8 mouse cellular contexts compared by ENCODE assay signal in the genomic region with DNA sequence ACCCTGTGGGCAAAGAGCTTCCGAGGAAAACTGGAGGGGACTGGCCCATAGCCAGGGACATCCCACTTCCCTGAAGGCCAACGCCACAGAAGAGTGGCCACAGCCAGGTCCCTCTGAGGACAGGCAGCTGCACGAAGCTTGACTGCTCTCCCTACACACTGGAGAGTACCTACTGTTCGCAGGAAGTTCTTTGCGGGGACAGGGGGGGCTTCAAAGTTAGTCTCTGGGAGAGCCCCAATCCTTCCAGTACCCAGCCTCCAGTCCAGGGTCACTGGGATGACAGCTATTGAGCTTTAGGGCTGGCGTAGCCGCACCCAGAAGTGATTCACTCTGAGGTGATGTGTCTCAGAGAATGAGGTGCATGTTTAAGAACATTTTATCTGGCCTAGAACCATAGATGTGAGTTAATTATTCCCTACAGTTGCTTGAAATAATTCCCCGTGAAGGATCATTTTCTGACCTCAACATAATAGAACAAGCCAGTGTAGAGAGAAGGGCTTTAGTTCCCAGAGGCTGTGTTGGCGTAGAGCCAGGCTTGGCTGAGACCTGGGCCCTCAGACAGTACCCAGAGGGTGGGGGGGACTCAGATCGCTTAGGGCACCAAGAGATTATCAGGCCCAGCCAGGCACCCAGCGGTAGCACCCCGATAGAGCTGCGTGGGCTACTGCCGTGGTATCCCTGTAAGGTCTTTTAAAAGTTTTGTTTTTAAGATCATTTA. TPM values are rescaled to one million over a fixed set of nuclear protein-coding genes. Genes with fewer than 3 reads are reported as not detected.
DNase-seq lines count a peak whose midpoint lies in the region; ATAC-seq and TF ChIP-seq lines count a peak whose summit lies in the region.
"Had no signal": no experiment of that assay in that cellular context is flagged by ENCODE, and none has a peak within 500 bp of the region (broad histone marks: within the 10 kb centered on the region; RNA-seq: fewer than 3 reads in every experiment).

No protein-coding gene starts in this region.

- 0 out of 2 replicates have a peak overlapping the region, but pooled peaks have one; percentile 16 for H3K27ac ChIP-seq in lung, embryonic 16.5 days (ENCODE audit: low read length)
- no peak overlapping the region for H3K27ac ChIP-seq in liver, adult 2 months (replicated peaks; ENCODE audit: insufficient read depth, low read depth, low read length)
- peak overlapping the region; percentile 80 for H3K27ac ChIP-seq in stomach, postnatal 0 days (replicated peaks)
- H3K27ac ChIP-seq: limb, embryonic 12.5 days had no signal

- H3K27me3 ChIP-seq in lung, embryonic 16.5 days (ENCODE audit: control insufficient read depth, insufficient read depth, low read depth, low read length) = no peaks in the 10 kb centered on the region
- no peaks in the 10 kb centered on the region for H3K27me3 ChIP-seq in liver, adult 2 months (ENCODE audit: control insufficient read depth, insufficient read depth, low read length)
- no peaks in the 10 kb centered on the region for H3K27me3 ChIP-seq in stomach, postnatal 0 days (ENCODE audit: control insufficient read depth, insufficient read depth, low read length)
- H3K27me3 ChIP-seq: limb, embryonic 12.5 days had no signal

- intact Hi-C loops in heart, postnatal 10 days (cut with DNase I) = no loop called here

- no peaks in the 10 kb centered on the region for H3K9me3 ChIP-seq in lung, embryonic 16.5 days (ENCODE audit: control insufficient read depth, low read length)
- H3K9me3 ChIP-seq in stomach, postnatal 0 days (ENCODE audit: control insufficient read depth, low read length) = no peaks in the 10 kb centered on the region
- H3K9me3 ChIP-seq: limb, embryonic 12.5 days had no signal

- DNase-seq in lung, adult 2 months = no peak
- DNase-seq in c-Kit-positive CD71-positive TER-119-negative erythroid progenitor cells, embryonic 14.5 days (ENCODE audit: low read depth) = peak; percentile 87
- peak; percentile 59 to 65 for DNase-seq in heart, postnatal 10 days
- peak; percentile 63 for DNase-seq in liver, adult 2 months (ENCODE audit: extremely low read depth, low read depth, low spot score)
- peak; percentile 46 for DNase-seq in stomach, postnatal 0 days (ENCODE audit: low spot score)
- no peak for DNase-seq in frontal cortex, postnatal 14 days (ENCODE audit: low spot score in 2 of 2)

- 70% methylated on average over 14 of the region's 14 CpGs for WGBS in lung, embryonic 16.5 days
- WGBS in lung, adult 2 months = 66% methylated on average over 14 of the region's 14 CpGs
- WGBS in liver, adult 2 months = 80% methylated on average over 14 of the region's 14 CpGs
- 60% methylated on average over 14 of the region's 14 CpGs for WGBS in stomach, postnatal 0 days

- no peak for TF ChIP-seq EP300 in stomach, postnatal 0 days (optimal IDR thresholded peaks at IDR 0.05)

- H3K79me2 ChIP-seq in liver, adult 2 months (ENCODE audit: control insufficient read depth, insufficient read depth, low read length) = peaks cover 2% of the 10 kb centered on the region; the same call in 1 of the 2 replicates

- ATAC-seq in lung, embryonic 16.5 days (ENCODE audit: low read depth) = peak; percentile 49; the same call in 1 of the 2 replicates
- ATAC-seq in stomach, postnatal 0 days (ENCODE audit: low FRiP score, low TSS enrichment) = peak; percentile 64

- H3K36me3 ChIP-seq in lung, embryonic 16.5 days (ENCODE audit: control insufficient read depth, insufficient read depth, low read length) = peaks cover 47% of the 10 kb centered on the region
- peaks cover 16% of the 10 kb centered on the region; the same call in 1 of the 2 replicates for H3K36me3 ChIP-seq in liver, adult 2 months (ENCODE audit: control insufficient read depth, insufficient read depth, low read length)
- peaks cover 32% of the 10 kb centered on the region for H3K36me3 ChIP-seq in stomach, postnatal 0 days (ENCODE audit: control insufficient read depth, insufficient read depth, low read length)

- H3K9ac ChIP-seq in lung, embryonic 16.5 days (ENCODE audit: low read length) = no peak overlapping the region
- H3K9ac ChIP-seq in liver, adult 2 months (ENCODE audit: low read depth, low read length) = no peak overlapping the region
- H3K9ac ChIP-seq in stomach, postnatal 0 days (ENCODE audit: low read length) = no peak overlapping the region; the same call in 1 of the 2 replicates
- H3K9ac ChIP-seq: limb, embryonic 12.5 days had no signal

- H3K4me1 ChIP-seq in lung, embryonic 16.5 days (replicated peaks; ENCODE audit: control insufficient read depth, insufficient read depth, low read length) = peaks cover 9% of the 10 kb centered on the region
- H3K4me1 ChIP-seq in lung, adult 2 months (ENCODE audit: control insufficient read depth, insufficient read depth, low read length) = no peaks in the 10 kb centered on the region
- H3K4me1 ChIP-seq in liver, adult 2 months (ENCODE audit: control insufficient read depth, insufficient read depth, low read length) = peaks cover 3% of the 10 kb centered on the region; the same call in 1 of the 2 replicates
- H3K4me1 ChIP-seq in stomach, postnatal 0 days (replicated peaks; ENCODE audit: control insufficient read depth, insufficient read depth) = no peaks in the 10 kb centered on the region
- H3K4me1 ChIP-seq: limb, embryonic 12.5 days had no signal

- TF ChIP-seq CTCF in lung, adult 2 months (IDR thresholded peaks at IDR 0.05; ENCODE audit: insufficient read depth, low read length) = no peak
- TF ChIP-seq CTCF in liver, adult 2 months (IDR thresholded peaks at IDR 0.05; ENCODE audit: low read depth, low read length) = no peak
- no peak for TF ChIP-seq CTCF in stomach, postnatal 0 days (IDR thresholded peaks at IDR 0.05; ENCODE audit: low read depth)

- no peak overlapping the region for H3K4me2 ChIP-seq in lung, embryonic 16.5 days (ENCODE audit: low read depth, low read length)
- H3K4me2 ChIP-seq in stomach, postnatal 0 days (replicated peaks; ENCODE audit: low read depth) = no peak overlapping the region
- H3K4me2 ChIP-seq: limb, embryonic 12.5 days had no signal

- no peak overlapping the region for H3K4me3 ChIP-seq in lung, embryonic 16.5 days (ENCODE audit: low read length)
- H3K4me3 ChIP-seq in lung, adult 2 months (replicated peaks; ENCODE audit: extremely low read depth, low read depth, low read length) = no peak overlapping the region
- H3K4me3 ChIP-seq in liver, adult 2 months (ENCODE audit: insufficient read depth, low read depth, low read length) = no peak overlapping the region
- no peak overlapping the region for H3K4me3 ChIP-seq in stomach, postnatal 0 days (ENCODE audit: low read depth, low read length)
- H3K4me3 ChIP-seq: limb, embryonic 12.5 days had no signal

- TF ChIP-seq POLR2A in lung, adult 2 months (IDR thresholded peaks at IDR 0.05; ENCODE audit: borderline replicate concordance, extremely low read depth, low read depth, low read length) = no peak
- no peak for TF ChIP-seq POLR2A in liver, adult 2 months (IDR thresholded peaks at IDR 0.05; ENCODE audit: extremely low read depth, insufficient read depth, low read length)

RNA-seq across cellular contexts. Expression of gene Tkt, which starts 13.5 kb away (rescaled TPM):
- polyA plus RNA-seq in lung, embryonic 16.5 days (2015; fragmentation: Nextera tagmentation; extraction: Ambion mirVana) = 244 and 251 TPM in 2 replicates
- polyA plus RNA-seq in lung, adult 2 months (2012; rRNA removed) = 223 and 271 TPM in 2 replicates
- 100 to 1,000 TPM in 1 of 2 experiments, 10 to 100 TPM in 1; 64.1 to 105 TPM for total RNA-seq in heart, postnatal 10 days (2021)
- total RNA-seq in liver, adult 2 months (2014; rRNA removed) = 115 and 116 TPM in 2 replicates
- 114 and 166 TPM in 2 replicates for polyA plus RNA-seq in liver, adult 2 months (2012; rRNA removed)
- polyA plus RNA-seq in stomach, postnatal 0 days (2015; fragmentation: Nextera tagmentation; extraction: Ambion mirVana) = 200 and 202 TPM in 2 replicates

Comparison
In these comparisons a context has a peak if more than half of its experiments do, and no peak if none do; other contexts are left out.
1. DNase-seq: peak in c-Kit-positive CD71-positive TER-119-negative erythroid progenitor cells, embryonic 14.5 days (single experiment), heart, postnatal 10 days (2 of 2), liver, adult 2 months (single experiment) and stomach, postnatal 0 days (single experiment); none in lung, adult 2 months (single experiment) and frontal cortex, postnatal 14 days (0 of 2).